Mouse (Mus musculus): ENCODE data around the gene Myo5c. TPM values are rescaled to one million over a fixed set of nuclear protein-coding genes. Genes with fewer than 3 reads are reported as not detected.

Gene Myo5c
- polyA plus RNA-seq, 1 experiment from 2014 or later, result 0.56 TPM

- Histone ChIP-seq H3K36me3 (ENCODE audit: control insufficient read depth, insufficient read depth, low read length) (no peaks in the 10 kb centered on the region), H3K4me3 (ENCODE audit: low read depth, low read length) (no peak overlapping the region), H3K27ac (ENCODE audit: low read depth, low read length) (no peak overlapping the region), H3K9ac (ENCODE audit: low read length) (no peak overlapping the region), H3K9me3 (ENCODE audit: control insufficient read depth, low read length) (no peaks in the 10 kb centered on the region), H3K4me2 (no peak overlapping the region), H3K27me3 (ENCODE audit: control insufficient read depth, insufficient read depth, low read length) (no peaks in the 10 kb centered on the region), H3K4me1 (ENCODE audit: control insufficient read depth, insufficient read depth, low read length) (no peaks in the 10 kb centered on the region)
- no peak for DNase-seq (ENCODE audit: low spot score, missing footprints)
- no peak for ATAC-seq (ENCODE audit: low FRiP score)
- 77% methylated on average over 8 of the region's 8 CpGs for WGBS
Observed at GRCm38 (mm10) chr9:75353094-75353493, 121.3 kb downstream of the Myo5c start.

Other genes starting within 250 kb of the Myo5c start
- gene Arpp19, start 194.4 kb upstream of the Myo5c start, polyA plus RNA-seq (2014; fragmentation: Nextera tagmentation; extraction: Ambion mirVana), result 353 and 371 TPM in 2 replicates
- 27.9 and 29.2 TPM in 2 replicates for gene Myo5a, start 161.0 kb upstream of the Myo5c start, polyA plus RNA-seq (2014; fragmentation: Nextera tagmentation; extraction: Ambion mirVana)
- 33.1 and 34.4 TPM in 2 replicates for gene Gnb5, start 74.3 kb downstream of the Myo5c start, polyA plus RNA-seq (2014; fragmentation: Nextera tagmentation; extraction: Ambion mirVana)
- gene Bcl2l10, start 115.7 kb downstream of the Myo5c start, polyA plus RNA-seq (2014; fragmentation: Nextera tagmentation; extraction: Ambion mirVana), result not detected in 2 replicates
- gene Mapk6, start 178.0 kb downstream of the Myo5c start, polyA plus RNA-seq (2014; fragmentation: Nextera tagmentation; extraction: Ambion mirVana), result 193 and 199 TPM in 2 replicates
- 45.2 and 49.9 TPM in 2 replicates for gene Leo1, start 209.5 kb downstream of the Myo5c start, polyA plus RNA-seq (2014; fragmentation: Nextera tagmentation; extraction: Ambion mirVana)